Mouse (Mus musculus) induced T-regulatory cell, adult 2 months (primary cell): ENCODE measurements around the gene Rap1gds1.

Source experiments
- DNase-seq: peaks from one replicate; pipeline ENCODE4 v3.0.0-alpha.2; 2012; ENCODE audit warnings: low read depth

Rap1gds1 gene

DNA sequence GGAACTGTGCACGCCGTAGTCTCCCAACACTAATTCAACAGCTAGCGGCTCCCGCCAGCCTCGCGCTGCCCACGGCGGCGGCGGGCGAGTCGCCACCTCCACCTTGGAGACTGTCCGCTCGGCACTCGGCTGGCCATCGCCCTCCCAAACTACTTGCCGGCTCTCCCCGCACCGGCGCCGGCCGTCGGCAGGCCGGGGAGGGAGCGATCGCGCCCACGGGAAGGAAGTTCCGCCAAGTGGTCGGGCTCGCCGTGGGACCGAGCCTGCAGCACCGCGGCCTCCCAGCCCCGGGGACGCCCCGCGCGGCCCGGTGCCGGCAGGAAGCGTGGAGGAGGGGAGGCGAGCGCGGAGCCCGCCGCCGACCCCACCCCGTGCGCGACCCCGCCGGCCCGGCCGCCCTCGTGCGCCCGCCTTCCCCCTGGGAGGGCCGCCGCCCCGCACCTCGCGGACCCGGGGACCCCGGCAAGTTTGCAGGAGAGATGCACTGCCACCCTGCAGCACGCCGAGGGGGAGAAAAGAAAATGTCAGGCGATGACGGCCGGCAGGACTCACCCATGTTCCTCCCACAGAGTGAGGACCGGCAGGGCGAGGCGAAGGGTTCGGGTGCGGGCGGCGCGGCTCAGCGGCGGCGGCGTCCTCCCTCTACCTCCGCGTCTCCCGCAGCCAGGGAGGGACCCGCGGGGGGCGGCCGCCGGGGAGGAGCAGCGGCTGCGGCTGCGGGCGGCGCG, at the start of gene Rap1gds1:
Gene Rap1gds1 (minus strand): TSS at position 718 of the 728 bp plus-strand sequence.
- peak; percentile 75 for DNase-seq

DNA sequence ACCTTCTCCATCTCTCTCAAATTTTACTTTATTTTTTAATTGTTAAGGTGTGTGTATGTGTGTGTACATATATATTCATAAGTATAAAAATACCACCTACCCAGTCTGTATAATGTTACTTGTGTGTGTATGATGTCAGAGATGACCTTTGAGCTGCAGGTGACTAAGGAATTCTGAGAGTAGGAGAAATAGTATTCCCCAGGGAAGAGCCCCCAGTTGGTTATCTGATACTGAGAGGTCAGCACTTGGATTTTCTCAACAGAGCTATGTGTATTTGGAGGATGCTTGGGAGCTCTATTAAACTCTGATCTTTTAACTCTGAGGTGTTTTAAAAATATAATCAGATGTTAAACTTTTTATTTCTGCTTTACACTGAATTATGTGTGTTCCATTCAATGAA, 43.4 kb upstream of the Rap1gds1 start:
- DNase-seq, result no peak

DNA sequence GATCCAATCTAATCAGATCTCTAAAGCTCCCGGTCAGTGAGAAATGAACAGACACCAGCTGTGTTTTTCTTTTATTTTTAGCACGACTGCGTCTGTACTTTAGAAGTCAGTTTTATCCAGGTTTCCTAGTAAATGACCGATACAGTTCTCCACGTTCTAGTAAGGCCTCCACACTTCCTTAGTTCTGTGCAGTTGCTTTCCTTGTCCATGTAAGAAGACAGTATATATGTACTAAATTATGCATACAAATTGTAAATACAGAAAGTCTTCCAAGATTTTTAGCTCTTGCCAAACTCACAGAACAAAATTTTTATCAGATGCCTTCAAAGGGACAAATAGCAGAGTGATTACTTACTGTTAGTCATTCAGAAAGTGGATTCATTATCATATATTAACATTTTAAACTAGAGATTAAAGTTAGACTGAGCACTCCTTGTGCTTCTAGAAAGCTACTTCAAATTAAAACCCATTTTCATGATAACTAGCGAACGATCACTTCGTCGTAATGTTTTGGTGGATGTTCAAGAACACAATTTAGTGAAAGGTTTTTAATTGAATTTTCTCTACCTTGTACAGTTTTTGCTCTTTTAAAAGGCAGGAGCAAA, 41.8 kb upstream of the Rap1gds1 start:
- no peak for DNase-seq

DNA sequence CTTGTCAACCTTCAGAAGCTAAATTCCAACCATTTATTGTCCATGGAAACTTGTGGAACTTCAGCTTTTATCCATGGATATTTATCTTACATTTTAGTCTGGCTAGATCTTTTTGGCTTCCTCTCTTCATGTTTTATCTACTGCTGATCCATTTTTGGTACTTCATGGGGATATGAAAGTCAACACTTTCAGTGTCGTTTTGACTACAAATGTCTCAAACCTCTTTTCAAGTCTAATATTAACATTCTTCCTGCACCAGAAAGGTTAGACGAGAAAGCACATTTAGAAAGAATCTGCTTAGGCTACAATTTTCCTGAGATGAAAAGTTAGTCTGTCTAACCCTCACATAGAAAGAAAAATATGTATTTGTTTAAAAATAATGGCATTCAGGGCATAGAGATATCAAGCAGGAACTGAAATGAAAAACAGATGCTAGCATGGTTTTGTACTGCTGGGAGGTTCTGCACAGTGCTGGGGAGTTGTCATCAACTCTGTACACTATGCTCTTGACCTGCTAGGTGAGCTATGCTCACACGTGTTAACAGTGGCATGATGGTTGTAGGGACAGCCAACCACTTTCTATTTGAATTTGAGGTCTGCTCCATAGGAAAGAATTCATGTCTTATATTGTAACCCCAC, 37.5 kb upstream of the Rap1gds1 start:
- no peak for DNase-seq

DNA sequence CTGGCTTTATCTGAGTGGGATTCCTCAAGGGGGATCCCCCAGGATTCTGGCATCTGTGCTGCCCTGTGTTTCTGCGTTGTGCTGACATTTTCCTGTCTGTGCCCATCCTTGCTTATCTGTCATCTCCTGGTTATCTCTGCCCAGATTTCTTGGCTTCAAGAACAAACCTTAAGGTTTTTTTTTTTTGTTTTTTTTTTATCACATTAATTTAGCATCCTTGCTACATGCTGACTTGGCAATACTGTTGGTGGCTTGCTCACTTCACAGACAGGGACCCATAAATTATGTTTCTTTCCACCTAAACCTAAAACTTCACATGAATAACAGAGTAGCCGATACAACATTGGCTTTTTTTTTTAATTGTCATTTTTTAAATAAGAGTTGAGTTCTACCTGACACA, 36.9 kb upstream of the Rap1gds1 start:
- DNase-seq, result no peak

DNA sequence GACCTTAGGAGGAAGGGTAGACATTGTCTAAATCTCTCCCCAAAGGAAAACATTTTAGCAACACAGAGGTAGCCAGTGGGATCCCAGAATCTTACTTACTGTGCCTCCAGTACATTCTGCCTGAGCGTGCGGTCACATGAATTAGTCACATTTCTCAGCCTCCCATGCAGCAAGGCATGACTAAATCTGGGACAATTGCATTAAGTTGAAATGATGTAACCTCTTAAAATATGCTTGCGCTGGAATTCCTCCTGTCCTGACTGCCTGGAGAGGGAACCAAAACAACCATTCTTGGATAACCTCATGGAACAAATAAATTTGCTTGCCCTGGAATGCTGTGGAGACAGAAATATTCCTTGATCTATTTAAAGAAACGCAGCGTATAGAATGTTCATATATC, 33.2 kb upstream of the Rap1gds1 start:
- DNase-seq, result no peak

DNA sequence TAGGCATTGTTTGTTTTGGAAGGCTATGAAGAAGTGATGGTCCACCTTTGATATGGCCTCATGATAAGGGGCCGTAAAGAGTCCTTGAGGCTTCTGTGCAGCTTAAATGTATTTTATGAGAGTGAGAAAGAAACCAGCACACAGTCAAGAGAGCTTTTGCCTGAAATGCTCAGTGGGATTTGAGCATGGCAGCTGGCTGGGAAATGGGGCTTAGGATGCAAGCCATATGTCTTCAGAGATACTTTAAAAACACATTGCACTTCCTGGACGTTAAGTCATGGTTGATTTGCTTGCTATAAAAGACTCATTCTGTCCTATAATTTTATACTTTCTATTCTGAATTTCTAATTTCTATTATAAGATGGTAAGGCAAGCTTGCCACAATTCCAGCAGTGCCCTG, 28.9 kb upstream of the Rap1gds1 start:
- DNase-seq, result no peak

DNA sequence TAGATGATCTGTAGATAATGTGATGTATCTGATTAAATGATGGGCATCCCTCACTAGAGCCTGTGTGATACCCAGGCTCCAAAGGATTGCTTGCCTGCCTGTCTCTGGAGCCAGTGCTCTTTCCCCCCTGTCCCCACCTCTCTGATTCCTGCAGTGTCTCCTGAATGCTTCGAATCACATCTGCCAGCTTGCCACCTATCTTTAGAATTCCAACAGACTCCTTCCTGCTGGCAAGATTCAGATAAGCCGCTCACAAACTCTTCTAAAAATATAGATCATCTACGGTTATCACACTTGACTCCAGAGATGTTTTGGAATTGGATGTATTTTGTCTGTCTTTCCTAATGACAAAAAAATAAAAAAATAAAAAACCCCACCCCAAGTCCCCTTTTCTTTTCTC, 28.3 kb upstream of the Rap1gds1 start:
- no peak for DNase-seq

DNA sequence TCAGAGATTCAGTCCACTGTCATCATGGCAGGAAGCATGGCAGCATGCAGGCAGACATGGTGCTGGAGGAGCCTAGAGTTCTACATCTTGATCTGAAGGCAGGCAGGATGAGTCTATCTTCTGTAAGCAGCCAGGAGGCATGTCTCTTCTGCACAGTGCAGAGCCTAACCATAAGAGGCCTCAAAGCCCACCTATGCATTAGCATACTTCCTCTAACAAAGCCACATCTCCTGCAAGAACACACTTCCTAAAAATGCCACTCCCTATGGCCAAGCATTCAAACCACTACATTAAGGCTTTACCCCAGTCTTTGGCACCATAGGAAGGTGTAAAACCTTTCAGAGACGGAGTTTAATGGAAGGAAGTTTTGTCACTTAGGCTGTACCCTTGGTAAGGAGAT, 26.9 kb upstream of the Rap1gds1 start:
- DNase-seq, result no peak

DNA sequence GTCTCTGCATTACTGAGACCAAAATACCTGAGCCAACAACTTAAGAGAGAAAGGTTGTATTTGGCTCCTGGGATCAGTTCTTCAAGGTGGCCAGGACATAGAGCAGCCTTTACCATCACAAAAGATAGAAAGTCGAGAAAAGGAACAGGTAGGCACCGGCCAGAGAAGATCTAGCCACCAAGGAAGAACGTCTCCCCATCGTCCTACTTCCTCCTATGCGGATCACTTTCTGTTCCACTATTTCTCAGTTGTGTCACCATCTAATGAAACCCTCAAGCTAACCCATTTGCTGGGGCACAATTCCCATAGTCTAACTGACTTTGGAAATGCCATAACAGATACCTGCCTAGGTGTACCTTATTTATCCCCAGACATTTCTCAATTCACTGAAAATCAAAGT, 24.3 kb upstream of the Rap1gds1 start:
- DNase-seq, result no peak

DNA sequence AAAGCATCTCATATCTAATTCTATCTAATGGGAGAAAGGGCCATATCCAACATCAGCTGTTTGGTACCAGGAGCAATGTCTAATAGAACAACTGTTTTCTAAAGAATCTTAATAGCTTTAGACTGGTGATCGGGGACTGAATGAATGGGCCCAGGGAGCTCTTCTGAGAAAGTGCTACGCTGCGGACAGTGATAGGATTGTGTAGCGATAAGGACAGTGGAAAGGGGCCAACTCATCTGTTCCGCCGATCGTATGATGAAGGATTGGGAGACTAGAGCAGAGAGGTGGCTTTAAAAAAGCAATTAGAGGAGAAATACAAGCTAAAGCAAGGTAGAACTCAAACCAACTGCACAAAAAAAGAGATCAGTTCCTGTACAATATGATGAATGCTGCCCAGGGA, 20.9 kb upstream of the Rap1gds1 start:
- no peak for DNase-seq

DNA sequence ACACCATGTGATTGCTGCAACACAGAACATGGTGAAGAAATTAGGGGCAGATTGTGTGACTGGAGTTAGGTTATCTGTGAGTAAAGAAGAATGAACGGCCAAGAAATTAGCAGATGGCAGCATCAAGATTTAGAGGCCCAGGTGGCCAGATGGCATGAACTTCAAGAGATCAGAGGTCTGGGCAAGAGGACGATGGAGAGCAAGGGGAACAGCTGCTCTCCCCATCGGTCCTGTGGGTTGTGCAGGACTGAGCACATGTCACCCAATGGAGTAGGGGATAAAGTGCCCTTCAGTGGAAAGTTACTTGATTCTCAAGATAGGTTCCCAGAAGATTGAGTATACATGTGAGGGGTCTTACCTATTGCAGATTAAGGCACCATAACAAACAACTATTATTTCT, 13.5 kb upstream of the Rap1gds1 start:
- DNase-seq, result no peak

DNA sequence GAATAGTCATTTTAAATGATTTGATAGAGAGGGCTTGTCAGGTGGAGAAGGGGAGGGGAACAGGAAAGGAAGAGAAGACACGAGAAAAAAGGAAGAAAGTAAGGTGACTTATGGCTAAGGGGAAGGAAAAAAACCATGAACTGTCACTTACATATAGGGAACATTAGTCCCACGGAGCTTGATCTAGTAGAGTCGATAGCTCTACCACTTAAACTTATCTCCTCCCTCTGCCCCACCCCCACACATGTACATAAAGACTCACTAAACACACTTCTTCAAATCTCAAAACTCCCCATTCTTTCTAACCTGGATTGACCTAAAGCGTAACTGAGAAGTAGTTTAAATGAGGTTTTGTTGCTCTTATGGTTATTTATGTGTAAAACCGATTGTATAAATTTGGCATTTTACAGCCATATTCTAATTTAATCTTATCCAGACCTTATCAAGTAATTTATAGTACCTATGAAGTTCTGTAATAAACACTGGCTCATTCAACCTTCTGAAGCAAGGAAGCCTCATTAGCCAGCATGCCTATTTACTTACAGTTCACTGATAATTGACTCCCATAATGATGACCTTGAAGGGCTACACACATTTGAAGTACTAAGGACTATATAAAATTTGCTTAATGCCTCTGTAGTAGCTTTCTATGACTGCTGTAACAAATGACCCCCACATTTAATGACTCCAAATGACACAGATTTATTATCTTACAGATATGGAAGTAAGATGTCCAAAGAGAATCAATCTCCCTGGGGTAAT, 9.0 kb upstream of the Rap1gds1 start:
- DNase-seq, result no peak

DNA sequence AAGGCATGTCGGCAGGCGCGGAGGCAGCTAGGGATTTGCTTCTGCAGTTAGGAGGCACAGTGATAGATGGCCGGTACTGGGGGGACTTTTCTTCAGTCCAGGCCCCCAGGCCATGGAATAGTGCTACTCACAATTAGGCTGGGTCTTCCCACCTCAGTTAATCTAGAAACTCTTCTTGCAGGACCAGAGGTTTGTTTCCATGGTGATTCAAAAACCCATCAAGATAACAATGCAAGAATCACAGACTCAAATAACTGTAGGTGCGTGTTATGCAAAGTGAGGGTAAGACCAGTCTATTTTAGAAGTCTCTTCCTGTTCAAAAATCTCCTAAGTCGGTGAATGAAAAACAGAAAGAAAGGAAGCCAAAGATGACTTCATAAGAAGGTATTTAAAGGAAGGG, 4.8 kb upstream of the Rap1gds1 start:
- DNase-seq, result no peak

DNA sequence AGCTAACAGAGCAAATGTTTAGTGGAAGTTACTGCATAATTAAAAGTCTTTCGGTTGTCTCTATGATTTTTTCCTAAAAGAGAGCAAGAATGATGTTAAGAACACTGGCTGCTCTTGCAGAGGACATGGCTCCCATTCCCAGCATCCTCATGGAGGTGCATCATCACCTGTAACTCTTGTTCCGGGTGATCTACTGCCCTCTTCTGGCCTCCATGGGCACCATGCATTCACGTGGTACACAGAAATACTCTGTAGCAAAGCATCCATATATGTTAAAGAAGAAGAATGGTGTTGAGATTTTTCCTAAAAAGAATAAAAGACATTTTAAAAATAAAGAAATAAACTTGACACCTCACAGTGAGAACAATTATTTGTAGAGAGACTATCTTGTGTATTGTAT, 3.0 kb upstream of the Rap1gds1 start:
- peak; percentile 37 for DNase-seq

DNA sequence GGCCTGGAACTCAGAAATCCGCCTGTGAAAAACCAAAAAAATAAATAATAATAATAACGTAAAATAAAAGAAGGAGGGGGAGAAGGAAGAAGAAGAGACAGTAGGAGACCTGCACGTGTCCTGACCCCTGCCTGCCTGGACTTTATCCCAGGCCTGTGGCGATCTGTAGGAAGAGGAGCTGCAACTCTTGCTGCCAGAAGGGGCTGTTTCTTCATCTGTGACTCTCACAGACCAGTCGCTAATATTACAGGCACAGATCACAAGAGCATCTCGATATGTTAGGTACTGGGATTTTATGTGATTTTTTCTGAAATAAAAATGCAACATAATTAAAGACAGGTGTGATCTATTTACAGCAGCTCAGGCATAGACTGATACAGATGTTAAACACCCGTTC, 1.1 kb upstream of the Rap1gds1 start:
- peak; percentile 36 for DNase-seq

DNA sequence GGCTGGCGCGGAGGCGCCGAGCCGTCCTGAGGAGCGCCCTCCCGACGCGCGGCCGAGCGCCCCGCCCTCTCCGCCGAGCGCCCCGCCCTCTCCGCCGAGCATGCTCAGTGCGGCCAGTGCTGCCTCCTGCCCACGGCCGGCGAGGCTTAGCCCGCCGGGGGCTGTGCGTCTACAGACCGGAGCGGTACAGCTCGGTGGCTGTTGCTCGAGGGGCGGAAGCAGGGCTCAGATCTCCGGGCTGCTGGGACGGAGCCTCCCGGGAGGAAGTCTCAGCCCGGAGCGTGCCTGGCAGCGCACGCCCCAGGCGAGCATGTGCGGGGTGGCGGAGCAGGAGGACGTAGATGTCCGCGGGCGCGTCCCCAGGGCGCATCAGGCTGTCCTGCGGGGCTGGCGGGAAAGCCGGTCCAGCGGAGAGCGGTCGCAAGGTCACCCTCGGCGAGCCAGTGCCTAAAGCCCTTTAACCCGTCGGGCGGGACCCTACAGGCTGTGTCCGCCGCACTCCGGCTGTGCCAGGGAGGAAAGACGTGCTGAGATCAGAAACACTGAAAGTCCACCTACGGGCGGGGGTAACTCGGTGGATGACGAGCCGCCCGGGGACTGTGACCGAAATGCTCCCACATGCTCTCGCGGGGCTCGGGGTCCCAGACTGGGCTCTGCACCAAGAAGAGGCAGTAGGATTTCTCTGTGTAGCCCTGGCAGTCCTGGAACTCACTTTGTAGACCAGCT, 495 bp upstream of the Rap1gds1 start:
- DNase-seq, result peak; percentile 94

DNA sequence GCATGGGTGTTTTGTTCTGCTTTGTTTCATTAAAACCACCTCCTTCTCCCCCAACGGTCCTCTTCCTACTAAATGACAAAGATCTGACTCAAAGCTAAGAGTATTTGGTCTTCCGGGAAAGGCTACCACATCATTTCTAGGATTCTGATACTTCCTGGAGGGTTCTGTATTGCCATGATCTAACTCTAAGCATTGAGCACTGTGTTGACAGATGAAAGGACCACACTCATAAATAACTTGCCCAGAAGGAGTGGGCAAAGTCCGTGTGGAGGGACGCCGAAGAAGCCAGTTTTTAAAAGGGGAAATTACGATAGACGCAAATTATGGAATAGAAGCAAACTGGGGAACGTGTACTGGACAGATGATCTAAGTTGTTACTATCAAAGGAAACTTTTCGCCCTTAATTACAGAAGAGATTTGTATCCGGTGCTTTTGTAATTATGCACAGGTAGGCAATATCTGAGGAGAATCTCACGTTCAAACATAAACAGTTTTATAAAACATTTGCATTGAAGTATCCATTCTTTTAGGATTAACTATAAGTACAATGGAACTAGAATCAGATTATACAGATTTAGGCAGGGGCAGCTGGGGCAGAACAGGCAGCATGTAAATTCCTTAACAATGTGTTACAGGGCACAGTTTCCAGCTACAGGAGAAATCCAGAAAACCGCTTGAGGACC, 1.1 kb downstream of the Rap1gds1 start:
- peak; percentile 65 for DNase-seq

DNA sequence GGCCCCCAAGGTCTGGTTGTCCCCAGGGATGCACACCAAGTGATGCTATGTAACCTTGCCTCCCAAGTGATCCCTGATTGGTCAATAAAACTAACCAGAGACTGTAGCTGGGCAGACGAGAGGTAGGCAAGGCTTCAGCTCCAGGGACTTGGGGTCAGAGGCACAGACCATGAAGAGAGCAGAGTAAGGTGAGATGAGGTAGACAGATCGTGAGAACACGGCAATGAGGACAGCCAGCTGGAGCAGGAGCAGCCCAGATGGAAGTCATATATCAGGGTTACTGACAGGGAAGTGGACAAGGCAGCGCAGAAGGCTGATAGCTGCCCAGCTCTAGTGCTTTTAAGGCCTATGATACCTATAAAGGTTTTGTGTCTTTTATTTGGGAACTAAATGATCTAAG, 5.5 kb downstream of the Rap1gds1 start:
- DNase-seq, result no peak

DNA sequence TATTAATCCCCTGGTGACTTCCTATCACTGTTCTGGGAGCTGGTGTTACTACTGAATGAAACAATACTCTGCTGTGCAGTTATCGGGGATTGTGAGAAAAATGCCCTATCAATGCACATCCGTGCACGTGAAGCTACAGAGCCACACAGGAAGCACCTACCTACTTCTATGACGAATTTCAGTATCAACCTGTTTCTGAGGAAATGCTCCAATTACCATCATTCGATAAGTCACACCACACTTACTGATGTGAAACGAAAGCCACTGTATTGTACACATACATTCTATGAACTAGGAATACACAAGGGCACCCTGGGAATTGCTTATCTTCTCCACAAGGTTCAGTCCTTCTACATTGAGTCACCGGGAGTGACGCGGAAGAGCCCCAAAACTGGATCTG, 10.9 kb downstream of the Rap1gds1 start:
- peak; percentile 85 for DNase-seq

DNA sequence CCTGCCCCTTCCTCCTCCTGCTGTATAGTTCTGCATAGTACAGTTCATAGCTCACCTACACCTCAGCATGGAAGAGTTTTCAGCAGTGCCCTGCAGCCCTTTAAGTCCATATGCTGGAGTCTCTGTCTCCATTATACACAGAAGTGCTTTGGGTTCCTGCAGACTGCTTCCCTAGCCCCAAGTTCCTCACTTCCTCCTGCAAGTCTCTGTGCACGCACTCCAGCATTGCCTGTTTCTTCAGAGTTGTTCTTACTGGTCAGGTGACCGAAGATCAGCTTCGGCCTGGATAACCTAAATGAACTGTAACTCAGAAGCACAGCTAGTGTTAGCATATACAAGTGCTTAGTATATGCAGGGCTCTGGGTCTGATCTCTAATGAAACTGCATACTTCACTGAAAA, 12.9 kb downstream of the Rap1gds1 start:
- DNase-seq, result no peak
